Mouse (Mus musculus) ES-CJ7 (cell line): ENCODE measurements around the gene Col8a2.
A peak's percentile ranks its signal among the peaks of the same experiment; 100 is the strongest.

Experiments
- DNase-seq: peaks from one replicate; pipeline ENCODE4 v3.0.0; 2011; ENCODE audit warnings: low read depth, low spot score

Col8a2 gene

GRCm38 (mm10) chr4:126301584-126302309 lies 15.2 kb downstream of the Col8a2 start:
- DNase-seq: no peak

GRCm38 (mm10) chr4:126303877-126304276 lies 17.3 kb downstream of the Col8a2 start:
- no peak for DNase-seq

DNA sequence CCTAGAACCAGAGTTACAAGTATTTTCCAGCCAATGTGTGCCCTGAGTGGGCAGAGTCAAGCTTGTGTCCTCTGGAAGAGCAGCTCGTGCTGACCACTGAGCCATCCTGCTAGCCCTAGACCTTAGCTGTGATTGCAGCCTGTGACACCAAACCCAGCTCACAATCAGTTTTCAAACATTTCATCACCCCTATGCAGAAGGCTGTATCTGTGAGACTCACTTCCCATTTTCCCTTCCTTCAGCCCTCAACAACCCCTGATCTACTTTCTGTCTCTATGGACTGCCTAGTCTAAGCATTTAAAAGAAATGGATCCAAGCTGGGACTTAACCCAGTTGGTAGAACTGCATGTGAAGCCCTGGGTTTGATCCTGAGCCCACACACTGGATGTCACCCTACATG lies 18.8 kb downstream of the Col8a2 start:
- no peak for DNase-seq

DNA sequence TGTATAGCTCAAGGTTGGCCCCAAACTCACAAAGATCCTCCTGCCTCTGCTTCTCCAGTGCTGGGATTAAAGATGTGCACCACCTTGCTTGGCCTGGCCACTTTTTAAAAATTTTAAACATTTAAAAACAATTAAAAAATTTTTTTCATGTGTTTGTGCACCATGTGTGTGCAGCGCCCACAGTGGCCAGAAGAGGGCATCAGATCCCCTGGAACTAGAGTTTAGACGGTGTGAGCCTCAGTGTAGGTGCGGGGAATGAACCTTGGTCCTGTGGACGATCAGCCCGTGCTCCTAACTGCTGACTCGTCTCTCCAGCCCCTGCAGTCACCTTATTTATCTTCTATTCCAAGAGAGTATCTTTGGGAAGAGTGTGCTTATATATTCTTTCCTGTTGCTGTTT lies 19.5 kb downstream of the Col8a2 start:
- no peak for DNase-seq

DNA sequence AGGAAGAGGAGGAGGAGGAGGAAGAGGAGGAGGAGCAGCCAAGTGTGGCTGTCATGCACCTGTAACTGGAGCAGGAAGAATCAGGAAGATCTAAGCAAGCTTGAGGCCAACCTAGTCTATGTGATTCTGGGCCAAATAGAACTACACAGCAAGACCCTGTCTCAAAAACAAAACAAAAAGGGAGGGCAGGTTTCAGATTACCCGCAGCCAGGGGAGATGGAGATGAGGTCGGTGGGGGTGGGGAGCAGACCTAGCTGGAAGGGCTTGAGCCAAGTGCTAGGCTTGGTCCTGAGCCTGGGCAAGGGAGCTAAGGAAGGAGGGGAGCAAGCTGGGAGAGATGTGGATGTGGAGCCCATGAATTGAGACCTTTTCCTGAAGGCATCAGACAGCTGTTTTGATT lies 20.2 kb downstream of the Col8a2 start:
- DNase-seq: peak; percentile 58

DNA sequence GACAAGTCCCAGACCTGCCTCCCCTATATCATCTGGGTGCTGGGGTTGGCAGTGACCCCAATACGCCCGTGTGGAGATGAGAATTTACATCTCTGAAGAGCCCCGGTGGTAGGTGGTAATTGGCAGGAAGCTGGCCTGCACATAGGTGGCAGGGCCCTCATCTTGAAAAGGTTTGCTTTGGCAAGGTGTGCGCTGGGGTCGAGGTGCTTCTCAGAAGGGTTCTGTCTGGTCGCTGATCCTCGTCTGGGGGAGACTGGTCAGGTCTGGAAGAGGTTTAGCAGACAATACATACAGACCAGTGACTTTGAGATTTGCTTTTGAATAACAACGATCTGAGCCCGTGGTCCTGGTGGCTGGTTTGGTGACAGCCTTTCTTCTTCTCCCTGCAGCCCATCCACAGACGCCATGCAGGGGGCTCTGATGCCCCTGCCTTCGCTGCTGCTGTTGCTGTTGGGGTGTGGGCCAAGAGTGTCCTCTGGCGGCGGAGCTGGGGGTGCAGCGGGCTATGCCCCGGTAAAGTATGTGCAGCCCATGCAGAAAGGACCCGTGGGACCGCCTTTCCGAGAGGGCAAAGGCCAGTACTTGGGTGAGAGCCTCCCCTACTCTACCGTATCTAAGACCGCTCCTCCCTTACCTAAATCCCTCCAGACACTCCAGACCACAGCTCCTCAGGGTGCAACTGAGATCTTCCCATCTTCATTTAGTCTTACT lies 22.8 kb downstream of the Col8a2 start:
- peak; percentile 53 for DNase-seq

GRCm38 (mm10) chr4:126309922-126310309 lies 23.3 kb downstream of the Col8a2 start:
- peak; percentile 94 for DNase-seq

- no peak for DNase-seq
Measured at GRCm38 (mm10) chr4:126310344-126310743, 23.8 kb downstream of the Col8a2 start.

GRCm38 (mm10) chr4:126311566-126312200 lies 25.1 kb downstream of the Col8a2 start:
- no peak for DNase-seq

- no peak for DNase-seq
Measured at GRCm38 (mm10) chr4:126313202-126313601, 26.6 kb downstream of the Col8a2 start.

GRCm38 (mm10) chr4:126314393-126314792 lies 27.8 kb downstream of the Col8a2 start:
- DNase-seq: no peak

DNA sequence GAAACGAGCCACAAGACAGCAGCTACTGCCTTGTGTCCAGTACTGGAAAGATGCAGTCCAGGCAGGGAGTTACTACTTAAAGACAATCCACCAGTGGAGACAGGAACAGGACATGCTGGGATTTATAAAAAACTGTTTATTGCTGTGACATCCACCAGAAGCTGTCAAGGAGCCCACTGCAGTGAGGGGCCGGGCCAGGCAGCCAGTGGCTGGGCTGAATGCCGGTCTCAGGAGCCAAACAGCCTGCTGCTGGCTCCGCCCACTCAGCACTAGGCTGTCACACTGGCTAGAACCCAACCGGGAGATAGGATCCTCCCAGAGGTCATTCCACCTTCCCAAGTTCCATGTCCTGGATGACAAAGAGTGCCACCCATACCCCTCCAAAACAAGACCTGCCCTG lies 29.3 kb downstream of the Col8a2 start:
- no peak for DNase-seq

- no peak for DNase-seq
Measured at GRCm38 (mm10) chr4:126316443-126317040, 29.9 kb downstream of the Col8a2 start.

DNA sequence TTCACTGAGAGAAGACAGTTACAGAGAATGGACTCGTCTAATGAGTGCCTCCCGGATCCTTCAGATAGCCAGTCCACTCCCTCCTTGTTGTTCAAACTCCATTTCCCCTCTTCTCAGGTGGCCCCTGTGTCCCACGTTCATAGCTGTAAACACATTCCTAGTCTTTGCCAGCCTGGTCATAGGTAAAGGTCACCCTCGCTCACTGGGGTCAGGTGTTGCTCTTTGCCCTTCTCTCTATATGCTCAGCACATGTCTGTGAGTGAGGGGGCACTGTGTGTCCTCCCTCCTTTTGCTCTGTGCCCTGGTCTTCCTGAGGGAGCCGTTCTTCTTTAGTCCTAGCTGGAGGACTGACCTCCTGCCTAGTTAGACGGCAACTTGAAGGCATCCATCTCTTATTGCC lies 33.2 kb downstream of the Col8a2 start:
- DNase-seq: no peak

- peak; percentile 98 for DNase-seq
Measured at GRCm38 (mm10) chr4:126321111-126321853, 34.7 kb downstream of the Col8a2 start, which contains the start of gene Adprhl2. Gene Adprhl2, minus strand, starts transcription at chr4:126321703.

- no peak for DNase-seq
Measured at GRCm38 (mm10) chr4:126321854-126322511, 35.4 kb downstream of the Col8a2 start.

GRCm38 (mm10) chr4:126322646-126323045 lies 36.1 kb downstream of the Col8a2 start:
- DNase-seq: no peak

DNA sequence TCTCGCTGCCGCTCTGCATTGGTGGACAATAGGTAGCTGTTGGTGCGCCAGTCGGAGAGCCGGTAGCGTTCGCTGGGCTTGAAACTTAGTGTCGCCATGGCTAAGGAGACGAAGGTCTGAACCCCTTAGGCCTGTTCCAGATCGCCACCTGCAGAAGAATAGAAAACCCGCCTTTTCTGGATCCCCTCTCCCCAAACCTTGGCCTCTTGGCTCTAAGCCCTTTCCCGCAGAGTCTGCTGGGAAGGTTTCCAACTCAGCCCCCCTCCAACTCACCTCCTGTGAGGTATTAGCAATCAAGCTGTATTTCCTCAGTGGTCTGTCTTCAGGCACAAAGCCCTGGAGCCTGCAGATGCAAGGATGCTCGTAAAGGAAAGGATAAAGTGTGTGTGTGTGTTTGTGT lies 38.3 kb downstream of the Col8a2 start:
- DNase-seq: no peak

- DNase-seq: peak; percentile 35
Measured at GRCm38 (mm10) chr4:126325281-126325861, 38.8 kb downstream of the Col8a2 start, which contains the start of gene Tekt2. Gene Tekt2, minus strand, starts transcription at chr4:126325688.

- peak; percentile 72 for DNase-seq
Measured at GRCm38 (mm10) chr4:126326036-126326435, 39.4 kb downstream of the Col8a2 start.

- DNase-seq: no peak
Measured at GRCm38 (mm10) chr4:126330295-126330694, 43.7 kb downstream of the Col8a2 start.
